Mouse (Mus musculus) hindbrain, postnatal 0 days (tissue): ENCODE measurements around the gene Flrt3. TPM values are rescaled to one million over a fixed set of nuclear protein-coding genes. Genes with fewer than 3 reads are reported as not detected.

Experiments
- ATAC-seq: fragments of 200-750 bp; cut with Nextera tagmentation; 2 replicates; pipeline ENCODE4 v1.8.0; 2017; ENCODE audit warnings: mild to moderate bottlenecking, moderate TSS enrichment, moderate library complexity
- DNase-seq: peaks from one replicate; pipeline ENCODE4 v3.0.0-alpha.2; 2015; ENCODE audit warnings: low spot score
- H3K27ac ChIP-seq: fragments of 300-500 bp; sonication (generic); 2 replicates; pipeline ENCODE4 v1.5.1; 2014; ENCODE audit warnings: mild to moderate bottlenecking
- H3K27me3 ChIP-seq: fragments of 300-500 bp; sonication (generic); 2 replicates; pipeline ENCODE4 v1.6.1; 2014; ENCODE audit warnings: low read length, mixed read lengths; ENCODE audit not compliant: insufficient read depth
- H3K36me3 ChIP-seq: fragments of 300-500 bp; sonication (generic); 2 replicates; pipeline ENCODE4 v1.6.1; 2014; ENCODE audit warnings: low read length, mixed read lengths; ENCODE audit not compliant: insufficient read depth
- H3K4me1 ChIP-seq: fragments of 300-500 bp; sonication (generic); 2 replicates; pipeline ENCODE4 v1.6.1; 2014; ENCODE audit warnings: antibody characterized with exemption, low read length, mixed read lengths; ENCODE audit not compliant: insufficient read depth
- H3K4me2 ChIP-seq: fragments of 300-500 bp; sonication (generic); 2 replicates; pipeline ENCODE4 v1.6.1; 2014; ENCODE audit warnings: low read depth, mild to moderate bottlenecking, low read length, moderate library complexity, mixed read lengths
- H3K4me3 ChIP-seq: fragments of 300-500 bp; sonication (generic); 2 replicates; pipeline ENCODE4 v1.5.1; 2014; ENCODE audit warnings: low read length
- H3K9ac ChIP-seq: fragments of 300-500 bp; sonication (generic); replicated peaks from 2 replicates; pipeline ENCODE4 v1.6.1; 2014; ENCODE audit warnings: mild to moderate bottlenecking, low read length, moderate library complexity, mixed read lengths
- H3K9me3 ChIP-seq: fragments of 300-500 bp; sonication (generic); 2 replicates; pipeline ENCODE4 v1.6.1; 2016; ENCODE audit warnings: low read length, mixed read lengths
- CTCF ChIP-seq: IDR thresholded peaks from 2 replicates; pipeline ENCODE4 v1.5.1; 2016; ENCODE audit warnings: antibody characterized with exemption, control low read depth, low read depth
- WGBS: fragments of 180-500 bp; shearing (Covaris S2); extraction: QIAGEN DNeasy Blood & Tissue Kit; methylation state at CpG from one replicate; pipeline ENCODE4 v1.1.7; 2014; 5-methylcytosine and 5-hydroxymethylcytosine counted together
- polyA plus RNA-seq: library from polyadenylated mRNA; unstranded; fragments of >200 nt; fragmentation: Nextera tagmentation; extraction: Ambion mirVana; gene quantifications from 2 replicates; pipeline ENCODE4 v1.2.1, GENCODE M21; 2015
- total RNA-seq: library from RNA; depleted of rRNA; stranded (reverse); fragments of >200 nt; gene quantifications from 2 replicates; pipeline ENCODE4 v1.2.3, GENCODE M21; 2014; rRNA removed

Gene Flrt3
- 22.6 and 32.1 TPM in 2 replicates for total RNA-seq
- polyA plus RNA-seq = 21.6 and 21.9 TPM in 2 replicates

DNA sequence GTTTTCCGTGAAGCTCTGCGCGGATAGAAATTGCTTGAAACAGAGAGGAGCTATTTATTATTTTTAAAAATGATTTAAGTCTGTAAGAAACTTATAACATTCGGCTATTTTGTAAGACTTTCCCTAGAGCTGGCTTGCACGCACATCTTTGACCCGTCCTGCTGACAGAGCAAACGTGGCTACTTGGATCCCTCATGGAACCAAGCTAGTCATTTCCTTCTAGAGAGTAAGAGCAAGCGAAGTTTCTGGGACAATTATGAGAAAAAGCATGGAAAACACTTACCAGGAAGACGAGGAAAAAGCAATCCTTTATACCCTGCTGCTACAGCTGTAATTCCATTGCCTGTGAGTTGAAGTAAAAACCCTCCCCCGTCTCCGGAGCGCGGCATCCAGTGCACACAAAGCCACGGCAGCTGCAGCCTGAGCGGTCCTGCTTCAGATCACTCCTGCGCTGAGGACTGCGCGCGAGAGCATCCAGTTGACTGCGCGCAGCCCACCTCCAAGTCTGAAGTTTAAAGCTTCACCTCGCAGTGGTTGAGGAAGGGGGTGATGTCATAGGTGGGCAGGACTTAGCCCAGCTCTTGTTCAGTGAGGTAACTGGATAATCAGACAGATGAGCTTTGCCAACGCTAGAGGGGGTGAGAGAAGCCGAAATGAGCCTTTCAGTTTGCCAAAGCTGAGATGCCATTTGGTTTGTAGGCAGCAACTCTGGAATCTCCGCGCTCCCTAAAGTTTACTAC lies at the start of gene Flrt3:
Gene Flrt3, minus strand, starts transcription at position 507 of the 740 bp plus-strand sequence.
- DNase-seq (peak; percentile 97), ATAC-seq (peak; percentile 97)
- under 1% methylated on average over 26 of the region's 26 CpGs for whole genome bisulfite sequencing
- peak; percentile 88 for TF ChIP-seq CTCF
- Histone ChIP-seq H3K4me2 (peak within 1 kb of the TSS; percentile 59), H3K9ac (peak within 1 kb of the TSS; percentile 53), H3K9me3 (no peaks in the 10 kb centered on the region), H3K4me3 (peak within 1 kb of the TSS; percentile 59), H3K4me1 (peaks cover 5% of the 10 kb centered on the region; the same call in 1 of the 2 replicates), H3K36me3 (no peaks in the 10 kb centered on the region), H3K27ac (peak within 1 kb of the TSS; percentile 78), H3K27me3 (no peaks in the 10 kb centered on the region)

- Histone ChIP-seq H3K27me3 (no peaks in the 10 kb centered on the region), H3K36me3 (no peaks in the 10 kb centered on the region), H3K9me3 (no peaks in the 10 kb centered on the region), H3K9ac (no peak overlapping the region), H3K27ac (no peak overlapping the region), H3K4me2 (no peak overlapping the region), H3K4me1 (no peaks in the 10 kb centered on the region), H3K4me3 (no peak overlapping the region)
- no peak for DNase-seq
- no peak for ATAC-seq
- TF ChIP-seq CTCF = no peak
- 85% methylated on average over 9 of the region's 9 CpGs for WGBS
Observed at GRCm38 (mm10) chr2:140717407-140717806, 46.1 kb upstream of the Flrt3 start.

- TF ChIP-seq CTCF = no peak
- DNase-seq (no peak), ATAC-seq (no peak)
- Histone ChIP-seq H3K4me3 (no peak overlapping the region), H3K27ac (no peak overlapping the region), H3K27me3 (no peaks in the 10 kb centered on the region), H3K9ac (no peak overlapping the region), H3K4me2 (no peak overlapping the region), H3K4me1 (no peaks in the 10 kb centered on the region), H3K36me3 (no peaks in the 10 kb centered on the region), H3K9me3 (no peaks in the 10 kb centered on the region)
- WGBS = 85% methylated on average over 4 of the region's 4 CpGs
Observed at GRCm38 (mm10) chr2:140715822-140716221, 44.6 kb upstream of the Flrt3 start.

- 83% methylated on average over 5 of the region's 5 CpGs for WGBS
- no peak for ATAC-seq
- Histone ChIP-seq H3K4me1 (no peaks in the 10 kb centered on the region), H3K36me3 (no peaks in the 10 kb centered on the region), H3K9ac (no peak overlapping the region), H3K9me3 (no peaks in the 10 kb centered on the region), H3K4me2 (no peak overlapping the region), H3K27ac (no peak overlapping the region), H3K4me3 (no peak overlapping the region), H3K27me3 (no peaks in the 10 kb centered on the region)
- no peak for DNase-seq
- no peak for TF ChIP-seq CTCF
Observed at GRCm38 (mm10) chr2:140707550-140707949, 36.3 kb upstream of the Flrt3 start.

GRCm38 (mm10) chr2:140705278-140705677 lies 34.0 kb upstream of the Flrt3 start:
- Histone ChIP-seq H3K9ac (no peak overlapping the region), H3K4me1 (no peaks in the 10 kb centered on the region), H3K9me3 (no peaks in the 10 kb centered on the region), H3K4me3 (no peak overlapping the region), H3K4me2 (no peak overlapping the region), H3K36me3 (no peaks in the 10 kb centered on the region), H3K27me3 (no peaks in the 10 kb centered on the region), H3K27ac (no peak overlapping the region)
- WGBS = 15% methylated on average over 2 of the region's 2 CpGs
- DNase-seq (peak; percentile 18), ATAC-seq (no peak)
- TF ChIP-seq CTCF = no peak

GRCm38 (mm10) chr2:140704146-140704545 lies 32.9 kb upstream of the Flrt3 start:
- 17% methylated on average over 3 of the region's 3 CpGs for WGBS
- Histone ChIP-seq H3K9ac (no peak overlapping the region), H3K27ac (no peak overlapping the region), H3K36me3 (no peaks in the 10 kb centered on the region), H3K4me3 (no peak overlapping the region), H3K9me3 (no peaks in the 10 kb centered on the region), H3K4me2 (no peak overlapping the region), H3K27me3 (no peaks in the 10 kb centered on the region), H3K4me1 (no peaks in the 10 kb centered on the region)
- ATAC-seq = no peak
- no peak for TF ChIP-seq CTCF
- no peak for DNase-seq

DNA sequence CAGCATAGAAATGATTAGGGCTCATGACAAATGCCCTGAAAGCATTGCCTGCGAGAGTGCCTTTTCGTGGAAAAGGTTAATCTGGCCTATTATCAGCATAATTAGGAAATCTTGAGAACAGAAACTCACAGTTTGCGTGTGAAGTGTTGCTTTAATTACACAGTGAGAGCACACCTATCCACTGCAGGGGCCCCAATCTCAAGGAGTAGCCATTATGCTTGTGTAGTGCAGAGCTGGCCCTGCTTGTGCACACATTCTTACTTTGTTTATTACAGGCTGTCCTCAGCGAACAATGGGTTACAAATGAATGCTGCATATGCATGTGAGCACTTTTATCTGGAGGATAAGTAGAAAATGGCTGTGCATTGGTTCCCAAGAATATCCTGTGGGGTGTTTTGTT lies 32.1 kb upstream of the Flrt3 start:
- H3K36me3 ChIP-seq = no peaks in the 10 kb centered on the region
- no peaks in the 10 kb centered on the region for H3K4me1 ChIP-seq
- DNase-seq (no peak), ATAC-seq (no peak)
- H3K9ac ChIP-seq = no peak overlapping the region
- H3K4me3 ChIP-seq = no peak overlapping the region
- WGBS = 57% methylated on average over 4 of the region's 4 CpGs
- no peaks in the 10 kb centered on the region for H3K9me3 ChIP-seq
- no peaks in the 10 kb centered on the region for H3K27me3 ChIP-seq
- TF ChIP-seq CTCF = no peak
- H3K4me2 ChIP-seq = no peak overlapping the region
- no peak overlapping the region for H3K27ac ChIP-seq
